11 mouse cellular contexts compared by ENCODE assay signal in the genomic region with DNA sequence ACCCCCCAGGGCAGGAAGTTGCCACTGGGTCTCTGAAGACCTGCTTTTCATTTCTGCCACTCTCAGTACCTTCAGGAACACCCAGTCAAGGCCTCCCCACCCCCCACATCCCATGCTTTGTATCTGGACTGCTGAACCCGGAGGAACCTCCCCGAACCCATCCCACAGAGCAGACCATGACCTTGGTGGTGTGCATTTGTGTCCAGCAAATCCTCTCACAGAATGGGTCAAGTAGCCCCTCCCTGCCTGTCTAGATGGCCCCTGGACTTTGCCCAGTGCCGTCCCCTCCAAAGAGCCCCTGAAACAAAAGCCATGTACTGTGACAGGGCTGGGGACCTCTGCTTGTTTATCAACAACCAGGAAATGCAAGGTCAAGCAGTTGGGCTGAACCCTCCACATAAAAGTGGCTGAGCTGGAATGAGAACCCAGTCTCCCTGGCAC. TPM values are rescaled to one million over a fixed set of nuclear protein-coding genes. Genes with fewer than 3 reads are reported as not detected.
DNase-seq lines count a peak whose midpoint lies in the region; ATAC-seq and TF ChIP-seq lines count a peak whose summit lies in the region.
"Had no signal": no experiment of that assay in that cellular context is flagged by ENCODE, and none has a peak within 500 bp of the region (broad histone marks: within the 10 kb centered on the region; RNA-seq: fewer than 3 reads in every experiment).

No protein-coding gene starts in this region.

- peak; percentile 52; the same call in 1 of the 2 replicates for TF ChIP-seq EP300 in ES-Bruce4 (IDR thresholded peaks at IDR 0.05; ENCODE audit: insufficient read depth, low read depth, low read length)

- H3K36me3 ChIP-seq in forebrain, embryonic 15.5 days = no peaks in the 10 kb centered on the region
- H3K36me3 ChIP-seq in forebrain, embryonic 14.5 days (ENCODE audit: control insufficient read depth, insufficient read depth, low read length) = no peaks in the 10 kb centered on the region
- no peaks in the 10 kb centered on the region for H3K36me3 ChIP-seq in ES-Bruce4 (ENCODE audit: control insufficient read depth, insufficient read depth, low read length, poor library complexity, severe bottlenecking)
- 0 out of 2 replicates have a peak, but pooled peaks cover 4% of the 10 kb centered on the region for H3K36me3 ChIP-seq in forebrain, postnatal 0 days (ENCODE audit: insufficient read depth)
- H3K36me3 ChIP-seq: embryonic facial prominence, embryonic 12.5 days; neural tube, embryonic 12.5 days had no signal

- peaks cover 53% of the 10 kb centered on the region for H3K4me1 ChIP-seq in forebrain, embryonic 15.5 days
- H3K4me1 ChIP-seq in forebrain, embryonic 14.5 days (ENCODE audit: control insufficient read depth, insufficient read depth, low read length) = peaks cover 22% of the 10 kb centered on the region
- H3K4me1 ChIP-seq in ES-Bruce4 (ENCODE audit: control insufficient read depth, insufficient read depth, low read length) = peaks cover 5% of the 10 kb centered on the region
- H3K4me1 ChIP-seq in forebrain, postnatal 0 days (ENCODE audit: insufficient read depth) = peaks cover 14% of the 10 kb centered on the region; the same call in 1 of the 2 replicates

- no peak for TF ChIP-seq CTCF in ES-Bruce4 (IDR thresholded peaks at IDR 0.05; ENCODE audit: low read depth, low read length)
- no peak for TF ChIP-seq CTCF in forebrain, postnatal 0 days (IDR thresholded peaks at IDR 0.05; ENCODE audit: low read depth)

- H3K27me3 ChIP-seq in forebrain, embryonic 15.5 days = no peaks in the 10 kb centered on the region
- H3K27me3 ChIP-seq in forebrain, embryonic 14.5 days (replicated peaks; ENCODE audit: control insufficient read depth, insufficient read depth, low read length) = peaks cover 3% of the 10 kb centered on the region; the same call in 1 of the 2 replicates
- no peaks in the 10 kb centered on the region for H3K27me3 ChIP-seq in ES-Bruce4 (ENCODE audit: control insufficient read depth, insufficient read depth, low read length, poor library complexity, severe bottlenecking)
- H3K27me3 ChIP-seq in forebrain, postnatal 0 days (ENCODE audit: insufficient read depth, low read length) = no peaks in the 10 kb centered on the region

- H3K27ac ChIP-seq in forebrain, embryonic 15.5 days (replicated peaks) = peak overlapping the region; percentile 57
- no peak overlapping the region for H3K27ac ChIP-seq in forebrain, embryonic 14.5 days (ENCODE audit: low read depth, low read length)
- no peak overlapping the region for H3K27ac ChIP-seq in ES-Bruce4 (ENCODE audit: insufficient read depth, low read length)
- H3K27ac ChIP-seq in forebrain, postnatal 0 days (ENCODE audit: low read depth, low read length) = peak overlapping the region; percentile 54
- H3K27ac ChIP-seq: embryonic facial prominence, embryonic 12.5 days; neural tube, embryonic 12.5 days had no signal

- ATAC-seq in forebrain, embryonic 15.5 days (replicated peaks) = no peak
- ATAC-seq in forebrain, embryonic 14.5 days = no peak
- ATAC-seq in forebrain, postnatal 0 days = no peak
- no peak for ATAC-seq in cerebellum, adult (ENCODE audit: insufficient number of reproducible peaks, low FRiP score, low TSS enrichment)

- no peak for TF ChIP-seq POLR2A in ES-Bruce4 (IDR thresholded peaks at IDR 0.05; ENCODE audit: insufficient read depth, low read length)

- no peaks in the 10 kb centered on the region for H3K9me3 ChIP-seq in forebrain, embryonic 15.5 days
- H3K9me3 ChIP-seq in forebrain, embryonic 14.5 days (replicated peaks; ENCODE audit: control insufficient read depth, low read length) = no peaks in the 10 kb centered on the region
- no peaks in the 10 kb centered on the region for H3K9me3 ChIP-seq in ES-Bruce4 (replicated peaks; ENCODE audit: control insufficient read depth, insufficient read depth, low read length, poor library complexity, severe bottlenecking)
- H3K9me3 ChIP-seq in forebrain, postnatal 0 days (ENCODE audit: low read length) = no peaks in the 10 kb centered on the region
- H3K9me3 ChIP-seq: embryonic facial prominence, embryonic 12.5 days; neural tube, embryonic 12.5 days had no signal

- H3K9ac ChIP-seq in forebrain, embryonic 15.5 days (replicated peaks) = no peak overlapping the region
- H3K9ac ChIP-seq in forebrain, embryonic 14.5 days (ENCODE audit: low read length) = no peak overlapping the region
- no peak overlapping the region for H3K9ac ChIP-seq in ES-Bruce4 (ENCODE audit: low read depth, poor library complexity, severe bottlenecking)
- no peak overlapping the region for H3K9ac ChIP-seq in forebrain, postnatal 0 days
- H3K9ac ChIP-seq: embryonic facial prominence, embryonic 12.5 days; neural tube, embryonic 12.5 days had no signal

- WGBS in forebrain, embryonic 15.5 days = 52% methylated on average over 3 of the region's 3 CpGs
- WGBS in forebrain, embryonic 14.5 days = 59% methylated on average over 3 of the region's 3 CpGs
- 41% methylated on average over 3 of the region's 3 CpGs for WGBS in forebrain, postnatal 0 days

- H3K4me2 ChIP-seq in forebrain, embryonic 15.5 days (replicated peaks) = peak overlapping the region; percentile 9; the same call in 1 of the 2 replicates
- no peak overlapping the region for H3K4me2 ChIP-seq in forebrain, embryonic 14.5 days (ENCODE audit: low read length)
- no peak overlapping the region for H3K4me2 ChIP-seq in forebrain, postnatal 0 days (ENCODE audit: low read depth)
- H3K4me2 ChIP-seq: embryonic facial prominence, embryonic 12.5 days; neural tube, embryonic 12.5 days had no signal

- DNase-seq in forebrain, embryonic 14.5 days (ENCODE audit: low spot score) = no peak
- no peak for DNase-seq in forebrain, postnatal 0 days
- DNase-seq in liver = peak; percentile 64
- DNase-seq in yolk sac, embryonic 10.5 days (ENCODE audit: low spot score) = peak; percentile 90
- DNase-seq in right cerebral cortex, adult 18-20 months = no peak

- H3K4me3 ChIP-seq in forebrain, embryonic 15.5 days = no peak overlapping the region
- no peak overlapping the region for H3K4me3 ChIP-seq in forebrain, embryonic 14.5 days (ENCODE audit: low read depth, low read length)
- H3K4me3 ChIP-seq in ES-Bruce4 (ENCODE audit: low read depth, low read length) = no peak overlapping the region
- H3K4me3 ChIP-seq in forebrain, postnatal 0 days (ENCODE audit: low read depth, low read length) = no peak overlapping the region
- H3K4me3 ChIP-seq: embryonic facial prominence, embryonic 12.5 days; neural tube, embryonic 12.5 days had no signal

RNA-seq across cellular contexts. Expression of a gene that starts 2.4 kb away (rescaled TPM):
- 23.7 and 24.6 TPM in 2 replicates for polyA plus RNA-seq in forebrain, embryonic 15.5 days (2015; fragmentation: Nextera tagmentation; extraction: Ambion mirVana)
- 27.0 and 27.4 TPM in 2 replicates for polyA plus RNA-seq in forebrain, embryonic 14.5 days (2014; fragmentation: Nextera tagmentation; extraction: Ambion mirVana)
- polyA plus RNA-seq in ES-Bruce4 (2011; ENCODE audit: insufficient read depth, insufficient read length, low read depth, missing spikeins) = 9.8 and 10.5 TPM in 2 replicates
- 36.6 and 37.7 TPM in 2 replicates for total RNA-seq in forebrain, postnatal 0 days (2014; rRNA removed)
- 37.3 and 40.1 TPM in 2 replicates for polyA plus RNA-seq in forebrain, postnatal 0 days (2015; fragmentation: Nextera tagmentation; extraction: Ambion mirVana)

RNA-seq across cellular contexts. Expression of a gene that starts 2.9 kb away (rescaled TPM):
- polyA plus RNA-seq in forebrain, embryonic 15.5 days (2015; fragmentation: Nextera tagmentation; extraction: Ambion mirVana) = 4.1 and 5.3 TPM in 2 replicates
- polyA plus RNA-seq in forebrain, embryonic 14.5 days (2014; fragmentation: Nextera tagmentation; extraction: Ambion mirVana) = 5.9 and 6.1 TPM in 2 replicates
- 15.4 and 18.4 TPM in 2 replicates for polyA plus RNA-seq in ES-Bruce4 (2011; ENCODE audit: insufficient read depth, insufficient read length, low read depth, missing spikeins)
- total RNA-seq in forebrain, postnatal 0 days (2014; rRNA removed) = 85.9 and 92.5 TPM in 2 replicates
- polyA plus RNA-seq in forebrain, postnatal 0 days (2015; fragmentation: Nextera tagmentation; extraction: Ambion mirVana) = 3.3 and 3.5 TPM in 2 replicates

RNA-seq across cellular contexts. Expression of a gene that starts 7.6 kb away (rescaled TPM):
- polyA plus RNA-seq in forebrain, embryonic 15.5 days (2015; fragmentation: Nextera tagmentation; extraction: Ambion mirVana) = not detected in 2 replicates
- not detected in 2 replicates for polyA plus RNA-seq in forebrain, embryonic 14.5 days (2014; fragmentation: Nextera tagmentation; extraction: Ambion mirVana)
- polyA plus RNA-seq in ES-Bruce4 (2011; ENCODE audit: insufficient read depth, insufficient read length, low read depth, missing spikeins) = not detected in 2 replicates
- not detected in 2 replicates for total RNA-seq in forebrain, postnatal 0 days (2014; rRNA removed)
- polyA plus RNA-seq in forebrain, postnatal 0 days (2015; fragmentation: Nextera tagmentation; extraction: Ambion mirVana) = not detected in 2 replicates
- polyA plus RNA-seq: C2C12; embryonic facial prominence, embryonic 12.5 days; neural tube, embryonic 12.5 days had no signal

RNA-seq across cellular contexts. Expression of a gene that starts 25.0 kb away (rescaled TPM):
- polyA plus RNA-seq in forebrain, embryonic 15.5 days (2015; fragmentation: Nextera tagmentation; extraction: Ambion mirVana) = 123 and 132 TPM in 2 replicates
- 110 and 113 TPM in 2 replicates for polyA plus RNA-seq in forebrain, embryonic 14.5 days (2014; fragmentation: Nextera tagmentation; extraction: Ambion mirVana)
- polyA plus RNA-seq in ES-Bruce4 (2011; ENCODE audit: insufficient read depth, insufficient read length, low read depth, missing spikeins) = 31.4 and 35.9 TPM in 2 replicates
- total RNA-seq in forebrain, postnatal 0 days (2014; rRNA removed) = 148 and 153 TPM in 2 replicates
- 146 and 152 TPM in 2 replicates for polyA plus RNA-seq in forebrain, postnatal 0 days (2015; fragmentation: Nextera tagmentation; extraction: Ambion mirVana)

Comparison
In these comparisons a context has a peak if more than half of its experiments do, and no peak if none do; other contexts are left out.
1. H3K27ac ChIP-seq: peak in forebrain, embryonic 15.5 days (single experiment) and forebrain, postnatal 0 days (single experiment); none in forebrain, embryonic 14.5 days (single experiment) and ES-Bruce4 (single experiment).
2. DNase-seq: peak in liver (single experiment) and yolk sac, embryonic 10.5 days (single experiment); none in forebrain, embryonic 14.5 days (single experiment), forebrain, postnatal 0 days (single experiment) and right cerebral cortex, adult 18-20 months (single experiment).